Mouse (Mus musculus) midbrain, postnatal 0 days (tissue): ENCODE measurements around the gene Hoxb8. TPM values are rescaled to one million over a fixed set of nuclear protein-coding genes. Genes with fewer than 3 reads are reported as not detected.

Experiments used
- ATAC-seq: fragments of 200-750 bp; cut with Nextera tagmentation; 2 replicates; pipeline ENCODE4 v1.8.0; 2017; ENCODE audit warnings: moderate number of reproducible peaks, mild to moderate bottlenecking, moderate TSS enrichment, moderate library complexity; ENCODE audit not compliant: low FRiP score
- DNase-seq: peaks from one replicate; pipeline ENCODE4 v3.0.0-alpha.2; 2015; ENCODE audit warnings: low spot score
- H3K27ac ChIP-seq: fragments of 300-500 bp; sonication (generic); 2 replicates; pipeline ENCODE4 v1.5.1; 2014; ENCODE audit warnings: low read depth, mild to moderate bottlenecking, low read length, mixed read lengths
- H3K27me3 ChIP-seq: fragments of 300-500 bp; sonication (generic); 2 replicates; pipeline ENCODE4 v1.6.1; 2014; ENCODE audit warnings: low read length, control low read depth, mixed read lengths; ENCODE audit not compliant: insufficient read depth
- H3K36me3 ChIP-seq: fragments of 300-500 bp; sonication (generic); 2 replicates; pipeline ENCODE4 v1.6.1; 2014; ENCODE audit warnings: low read length, control low read depth, mixed read lengths; ENCODE audit not compliant: insufficient read depth
- H3K4me1 ChIP-seq: fragments of 300-500 bp; sonication (generic); 2 replicates; pipeline ENCODE4 v1.6.1; 2014; ENCODE audit warnings: mild to moderate bottlenecking, control low read depth, antibody characterized with exemption, low read length, mixed read lengths; ENCODE audit not compliant: insufficient read depth
- H3K4me2 ChIP-seq: fragments of 300-500 bp; sonication (generic); 2 replicates; pipeline ENCODE4 v1.6.1; 2014; ENCODE audit warnings: low read depth, mild to moderate bottlenecking, low read length, mixed read lengths; ENCODE audit not compliant: poor library complexity, severe bottlenecking
- H3K4me3 ChIP-seq: fragments of 300-500 bp; sonication (generic); 2 replicates; pipeline ENCODE4 v1.5.1; 2014; ENCODE audit warnings: low read depth, mild to moderate bottlenecking, low read length, moderate library complexity
- H3K9ac ChIP-seq: fragments of 300-500 bp; sonication (generic); replicated peaks from 2 replicates; pipeline ENCODE4 v1.6.1; 2014; ENCODE audit warnings: mild to moderate bottlenecking, low read length, moderate library complexity, mixed read lengths; ENCODE audit not compliant: poor library complexity, severe bottlenecking
- H3K9me3 ChIP-seq: fragments of 300-500 bp; sonication (generic); 2 replicates; pipeline ENCODE4 v1.6.1; 2016; ENCODE audit warnings: low read length, control low read depth
- CTCF ChIP-seq: IDR thresholded peaks from 2 replicates; pipeline ENCODE4 v1.5.1; 2016; ENCODE audit warnings: antibody characterized with exemption, mild to moderate bottlenecking
- WGBS: fragments of 180-500 bp; shearing (Covaris S2); extraction: QIAGEN DNeasy Blood & Tissue Kit; methylation state at CpG from one replicate; pipeline ENCODE4 v1.1.7; 2014; 5-methylcytosine and 5-hydroxymethylcytosine counted together
- polyA plus RNA-seq: library from polyadenylated mRNA; unstranded; fragments of >200 nt; fragmentation: Nextera tagmentation; extraction: Ambion mirVana; gene quantifications from 2 replicates; pipeline ENCODE4 v1.2.1, GENCODE M21; 2015
- total RNA-seq: library from RNA; depleted of rRNA; stranded (reverse); fragments of >200 nt; gene quantifications from 2 replicates; pipeline ENCODE4 v1.2.3, GENCODE M21; 2014

The Hoxb8 gene
- total and polyA plus RNA-seq, 2 experiments from 2014 or later = 3.4 TPM; not detected in 1

DNA sequence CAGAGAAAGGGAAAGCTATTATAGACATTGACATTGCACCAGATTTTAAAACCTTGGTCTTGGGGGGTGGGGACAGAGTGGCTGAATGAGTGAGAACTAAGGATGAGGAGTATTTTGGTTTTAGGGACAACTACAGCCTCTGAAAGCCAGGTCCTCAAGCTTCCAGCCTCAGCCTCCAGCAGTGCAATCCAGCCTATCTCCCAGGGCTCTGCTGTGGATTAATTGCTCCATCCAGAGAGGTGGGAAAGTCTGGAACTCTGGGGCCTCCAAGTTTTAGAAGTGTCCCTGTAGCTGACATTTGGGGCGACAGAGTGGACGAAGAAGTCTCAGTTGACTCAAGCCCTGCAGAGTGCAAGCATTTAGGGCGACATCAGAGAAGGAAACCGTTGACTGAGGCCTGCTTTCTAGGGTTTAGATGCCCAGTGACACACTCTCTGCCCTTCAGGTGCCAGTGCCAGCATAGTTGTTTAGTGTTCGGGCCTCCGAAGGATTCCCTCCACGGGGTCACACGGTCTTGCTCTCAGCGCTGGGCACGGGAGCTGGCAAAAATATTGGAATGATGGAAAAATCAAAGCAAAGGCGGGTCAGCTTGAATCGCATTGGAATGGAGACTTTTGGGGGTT lies 32.2 kb downstream of the Hoxb8 start:
- no peaks in the 10 kb centered on the region for H3K36me3 ChIP-seq
- WGBS = 3% methylated on average over 12 of the region's 12 CpGs
- DNase-seq = no peak
- ATAC-seq = no peak
- H3K9ac ChIP-seq = no peak overlapping the region
- H3K9me3 ChIP-seq = no peaks in the 10 kb centered on the region
- no peak overlapping the region for H3K4me3 ChIP-seq
- no peaks in the 10 kb centered on the region for H3K4me1 ChIP-seq
- peaks cover 93% of the 10 kb centered on the region for H3K27me3 ChIP-seq
- H3K4me2 ChIP-seq = no peak overlapping the region
- no peak overlapping the region for H3K27ac ChIP-seq
- TF ChIP-seq CTCF = no peak

DNA sequence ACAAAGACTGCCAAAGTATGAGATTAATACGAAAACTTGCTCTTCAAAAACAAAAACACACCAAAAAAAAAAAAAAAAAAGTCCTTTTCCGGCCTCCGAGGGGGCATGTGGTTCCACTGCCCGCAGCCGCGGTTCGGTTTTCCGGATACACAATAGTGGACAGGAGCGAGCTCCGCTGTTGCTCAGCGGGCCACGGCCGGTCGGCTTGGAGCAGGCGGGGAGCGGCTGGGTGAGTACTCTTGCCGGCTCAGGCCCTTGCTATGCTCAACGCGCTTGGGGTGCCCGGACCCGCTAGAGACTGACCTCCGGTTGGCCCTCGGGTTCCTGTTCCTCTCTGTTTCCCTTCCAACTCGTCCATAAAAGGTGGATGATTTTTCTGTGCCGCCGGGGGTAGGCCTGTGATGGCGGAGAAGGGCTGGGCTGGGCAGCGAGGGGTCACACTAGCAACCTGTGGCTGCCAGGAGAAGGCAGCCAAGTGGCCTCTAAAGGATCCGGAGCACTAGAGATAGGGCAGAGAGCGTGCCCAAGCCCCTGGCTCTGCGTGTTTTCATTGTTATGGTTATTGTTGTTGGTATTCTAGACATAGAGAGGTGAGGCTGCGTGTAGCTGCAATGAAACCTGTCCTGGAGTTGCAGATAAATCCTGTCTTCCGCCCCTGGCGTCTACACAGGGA lies 33.1 kb downstream of the Hoxb8 start:
- WGBS = under 1% methylated on average over 34 of the region's 34 CpGs
- Histone ChIP-seq H3K9me3 (no peaks in the 10 kb centered on the region), H3K4me3 (no peak overlapping the region), H3K27ac (no peak overlapping the region), H3K27me3 (peaks cover 93% of the 10 kb centered on the region), H3K4me2 (no peak overlapping the region), H3K4me1 (no peaks in the 10 kb centered on the region), H3K9ac (no peak overlapping the region), H3K36me3 (no peaks in the 10 kb centered on the region)
- DNase-seq (no peak), ATAC-seq (no peak)
- TF ChIP-seq CTCF = no peak

DNA sequence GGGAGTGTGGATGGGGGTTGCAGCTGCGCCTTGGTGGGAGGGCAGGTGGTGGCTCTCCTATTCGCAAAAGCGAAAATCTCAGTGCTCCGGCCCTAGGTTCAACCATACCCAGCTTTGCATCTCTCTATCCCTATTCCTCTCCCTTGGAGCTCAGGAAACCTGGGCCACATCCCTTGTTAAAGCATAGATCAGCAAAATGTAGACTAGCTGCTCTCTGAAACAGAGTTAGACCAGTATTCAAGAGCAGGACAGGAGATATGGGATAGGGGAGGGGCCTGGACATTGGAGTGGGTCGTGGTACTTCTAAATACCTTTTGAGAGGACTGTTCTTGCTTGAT lies 33.6 kb downstream of the Hoxb8 start:
- Histone ChIP-seq H3K9me3 (no peaks in the 10 kb centered on the region), H3K36me3 (no peaks in the 10 kb centered on the region), H3K4me3 (no peak overlapping the region), H3K27me3 (peaks cover 93% of the 10 kb centered on the region), H3K9ac (no peak overlapping the region), H3K4me2 (no peak overlapping the region), H3K4me1 (no peaks in the 10 kb centered on the region), H3K27ac (no peak overlapping the region)
- 7% methylated on average over 5 of the region's 5 CpGs for WGBS
- DNase-seq (no peak), ATAC-seq (no peak)
- TF ChIP-seq CTCF = no peak

DNA sequence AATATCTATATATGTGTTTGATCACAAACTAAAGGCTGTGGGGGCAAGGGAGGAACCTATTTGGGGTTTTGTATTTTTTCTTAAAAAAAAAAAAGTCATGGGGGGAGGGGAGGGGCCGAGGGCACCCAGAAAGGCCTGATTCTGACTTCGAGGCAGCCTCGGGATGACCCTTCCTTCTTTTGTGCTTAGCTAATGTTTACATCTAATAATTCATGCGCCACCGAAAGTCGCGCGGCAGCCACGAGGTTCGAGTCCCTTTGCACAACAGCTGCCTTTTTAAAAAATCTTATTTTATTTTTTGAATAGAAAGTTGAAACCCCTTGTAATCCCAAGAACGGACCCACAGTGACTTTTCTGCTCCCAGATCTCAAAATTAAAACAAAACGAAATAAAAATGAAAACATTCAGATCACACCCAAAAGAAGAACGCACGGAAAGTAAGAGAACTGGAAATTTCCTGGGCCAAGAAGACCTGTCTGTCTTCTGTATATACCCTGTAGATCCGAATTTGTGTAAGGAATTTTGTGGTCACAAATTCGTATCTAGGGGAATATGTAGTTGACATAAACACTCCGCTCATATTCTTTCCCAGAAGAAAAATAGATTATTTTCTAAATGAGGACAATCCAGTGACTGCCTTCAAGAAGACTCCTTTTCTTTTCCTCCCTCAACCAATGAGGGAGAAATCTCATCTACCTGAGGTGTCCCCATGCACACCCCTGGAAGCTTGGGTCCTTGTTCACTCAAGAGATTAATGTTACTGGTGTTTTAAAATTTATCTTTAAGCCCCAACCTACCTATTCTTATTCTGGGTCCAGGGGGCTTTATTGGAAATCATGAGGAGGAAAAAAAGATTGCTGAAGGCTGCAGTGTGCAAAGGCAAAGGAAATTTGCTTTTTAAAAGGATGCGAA lies 35.2 kb downstream of the Hoxb8 start:
- Histone ChIP-seq H3K9ac (no peak overlapping the region), H3K27me3 (peaks cover 92% of the 10 kb centered on the region), H3K27ac (no peak overlapping the region), H3K4me3 (no peak overlapping the region), H3K9me3 (no peaks in the 10 kb centered on the region), H3K36me3 (no peaks in the 10 kb centered on the region), H3K4me2 (no peak overlapping the region), H3K4me1 (no peaks in the 10 kb centered on the region)
- no peak for DNase-seq
- TF ChIP-seq CTCF = no peak
- 9% methylated on average over 18 of the region's 18 CpGs for WGBS
- ATAC-seq = no peak

DNA sequence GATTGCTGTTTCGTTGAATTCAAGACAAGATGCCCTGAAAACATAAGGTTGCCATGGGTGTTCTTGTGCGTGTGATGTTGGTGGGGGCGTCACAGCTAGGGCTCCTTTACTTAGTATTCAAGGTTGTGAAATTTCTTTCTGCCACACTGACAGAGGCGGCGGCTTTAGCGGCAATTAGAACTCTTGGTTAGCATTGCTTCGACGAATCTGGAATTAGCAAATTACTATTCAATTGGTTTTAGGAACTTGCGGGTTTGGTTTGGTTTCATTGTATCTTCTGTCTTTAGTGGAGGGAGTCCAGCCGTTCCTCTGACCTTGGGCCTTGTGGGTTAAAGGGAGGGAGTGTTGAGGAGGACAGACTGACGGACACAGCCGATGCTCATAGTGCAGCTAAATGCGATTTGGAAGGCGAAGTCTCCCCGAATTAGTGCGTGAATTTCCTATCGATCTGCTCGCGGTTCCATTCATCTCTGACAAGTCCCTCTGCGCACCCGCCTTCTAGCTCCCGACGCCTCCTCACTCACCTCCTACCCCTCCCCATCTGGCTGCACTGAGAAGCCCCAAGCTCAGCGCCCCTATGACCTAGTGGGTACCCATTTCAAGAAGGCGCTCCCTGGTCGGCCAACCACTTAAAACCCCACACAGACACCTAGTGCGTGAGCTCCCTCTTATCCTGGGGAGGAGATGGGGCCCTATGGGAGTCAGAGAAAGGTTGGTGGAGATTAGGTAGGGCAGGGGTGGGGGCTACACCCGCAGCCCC lies 36.1 kb downstream of the Hoxb8 start, which contains the start of gene Hoxb4:
Gene Hoxb4 (plus strand): TSS at position 660 of the 760 bp plus-strand sequence.
- Histone ChIP-seq H3K4me1 (no peaks in the 10 kb centered on the region), H3K9me3 (no peaks in the 10 kb centered on the region), H3K4me2 (peak within 1 kb of the TSS; percentile 24), H3K27ac (no peak within 1 kb of the TSS), H3K4me3 (no peak within 1 kb of the TSS), H3K9ac (no peak within 1 kb of the TSS), H3K36me3 (no peaks in the 10 kb centered on the region), H3K27me3 (peaks cover 92% of the 10 kb centered on the region)
- no peak for ATAC-seq
- DNase-seq = no peak
- 2% methylated on average over 28 of the region's 28 CpGs for WGBS
- no peak for TF ChIP-seq CTCF
